Mouse (Mus musculus): Measurements from ENCODE around the gene Il20. TPM values are rescaled to one million over a fixed set of nuclear protein-coding genes. Genes with fewer than 3 reads are reported as not detected.

Gene Il20
- total RNA-seq (2022), result not detected

GRCm38 (mm10) chr1:130911401-130912010 lies at the start of gene Il20:
TSS of gene Il20 (minus strand) at chr1:130911451.
- no peak for DNase-seq (ENCODE audit: low spot score in 2 of 2)

GRCm38 (mm10) chr1:130946920-130947319 lies 35.7 kb upstream of the Il20 start:
- DNase-seq (ENCODE audit: low spot score in 2 of 2), result no peak

- DNase-seq (ENCODE audit: low spot score in 2 of 2), result peak in 1 of 2 experiments; percentile 8
Measured at GRCm38 (mm10) chr1:130941801-130942200, 30.6 kb upstream of the Il20 start.

GRCm38 (mm10) chr1:130940065-130940687 lies 28.9 kb upstream of the Il20 start, which contains the start of gene Il19:
TSS of gene Il19 (minus strand) at chr1:130940115.
- no peak for DNase-seq (ENCODE audit: low spot score in 2 of 2)

- no peak for DNase-seq (ENCODE audit: low spot score in 2 of 2)
Measured at GRCm38 (mm10) chr1:130938192-130938591, 26.9 kb upstream of the Il20 start.

GRCm38 (mm10) chr1:130937170-130937569 lies 25.9 kb upstream of the Il20 start:
- no peak for DNase-seq (ENCODE audit: low spot score in 2 of 2)

- no peak for DNase-seq (ENCODE audit: low spot score in 2 of 2)
Measured at GRCm38 (mm10) chr1:130936351-130936750, 25.1 kb upstream of the Il20 start.

GRCm38 (mm10) chr1:130926484-130926883 lies 15.2 kb upstream of the Il20 start:
- no peak for DNase-seq (ENCODE audit: low spot score in 2 of 2)

GRCm38 (mm10) chr1:130918323-130918980 lies 7.2 kb upstream of the Il20 start:
- DNase-seq (ENCODE audit: low spot score in 2 of 2), result no peak

- no peak for DNase-seq (ENCODE audit: low spot score in 2 of 2)
Measured at GRCm38 (mm10) chr1:130902505-130902904, 8.7 kb downstream of the Il20 start.

- DNase-seq (ENCODE audit: low spot score in 2 of 2), result no peak
Measured at GRCm38 (mm10) chr1:130894468-130894867, 16.8 kb downstream of the Il20 start.

GRCm38 (mm10) chr1:130893329-130894040 lies 17.8 kb downstream of the Il20 start:
- DNase-seq (ENCODE audit: low spot score in 2 of 2), result no peak

GRCm38 (mm10) chr1:130892446-130892845 lies 18.8 kb downstream of the Il20 start:
- no peak for DNase-seq (ENCODE audit: low spot score in 2 of 2)

GRCm38 (mm10) chr1:130887354-130887753 lies 23.9 kb downstream of the Il20 start, which contains the start of gene Il24:
TSS of gene Il24 (minus strand) at chr1:130887454.
- DNase-seq (ENCODE audit: low spot score in 2 of 2), result no peak

- DNase-seq (ENCODE audit: low spot score in 2 of 2), result no peak
Measured at GRCm38 (mm10) chr1:130883146-130883545, 28.1 kb downstream of the Il20 start.

- no peak for DNase-seq (ENCODE audit: low spot score in 2 of 2)
Measured at GRCm38 (mm10) chr1:130879927-130880326, 31.3 kb downstream of the Il20 start.

- no peak for DNase-seq (ENCODE audit: low spot score in 2 of 2)
Measured at GRCm38 (mm10) chr1:130877889-130878614, 33.2 kb downstream of the Il20 start.

GRCm38 (mm10) chr1:130876931-130877509 lies 34.2 kb downstream of the Il20 start:
- DNase-seq (ENCODE audit: low spot score in 2 of 2), result no peak

- no peak for DNase-seq (ENCODE audit: low spot score in 2 of 2)
Measured at GRCm38 (mm10) chr1:130875910-130876309, 35.3 kb downstream of the Il20 start.

GRCm38 (mm10) chr1:130875139-130875538 lies 36.1 kb downstream of the Il20 start:
- DNase-seq (ENCODE audit: low spot score in 2 of 2), result no peak

- DNase-seq (ENCODE audit: low spot score in 2 of 2), result no peak
Measured at GRCm38 (mm10) chr1:130872912-130873311, 38.3 kb downstream of the Il20 start.

All from gastrocnemius, adult 8-10 months (tissue).